Comparison of ENCODE assay signal across 9 mouse cellular contexts in genomic region chr8:46241568-46242374, GRCm38 (mm10). TPM values are rescaled to one million over a fixed set of nuclear protein-coding genes. Genes with fewer than 3 reads are reported as not detected.
A peak's percentile ranks its signal among the peaks of the same experiment; 100 is the strongest.
DNase-seq lines count a peak whose midpoint lies in the region; ATAC-seq and TF ChIP-seq lines count a peak whose summit lies in the region.
"Had no signal": no experiment of that assay in that cellular context is flagged by ENCODE, and none has a peak within 500 bp of the region (broad histone marks: within the 10 kb centered on the region; RNA-seq: fewer than 3 reads in every experiment).

No protein-coding gene starts in this region.

- peak; percentile 57 for DNase-seq in c-Kit-negative CD71-positive TER-119-positive erythroid progenitor cells, embryonic 14.5 days (ENCODE audit: low read depth, low spot score)
- peak; percentile 86 for DNase-seq in forebrain, embryonic 11.5 days (ENCODE audit: low spot score)
- peak; percentile 78 to 89 for DNase-seq in heart, postnatal 14 days
- peak; percentile 87 to 89 for DNase-seq in kidney, postnatal 4 days
- peak; percentile 80 for DNase-seq in liver, postnatal 0 days
- DNase-seq in testis, postnatal 14 days (ENCODE audit: low spot score) = peak; percentile 54

- peak; percentile 58; the same call in 1 of the 2 replicates for ATAC-seq in forebrain, embryonic 11.5 days (replicated peaks; ENCODE audit: low FRiP score)
- peak; percentile 67 for ATAC-seq in liver, postnatal 0 days
- ATAC-seq in neutrophil, adult 5-6 weeks (ENCODE audit: extremely low read depth, insufficient number of reproducible peaks, low FRiP score, poor library complexity, severe bottlenecking) = peak; percentile 79

- peaks cover 2% of the 10 kb centered on the region; the same call in 1 of the 2 replicates for H3K27me3 ChIP-seq in ES-Bruce4 (ENCODE audit: control insufficient read depth, insufficient read depth, low read length, poor library complexity, severe bottlenecking)
- H3K27me3 ChIP-seq in forebrain, embryonic 11.5 days (ENCODE audit: control insufficient read depth, insufficient read depth, low read length) = peaks cover 2% of the 10 kb centered on the region; the same call in 1 of the 2 replicates
- H3K27me3 ChIP-seq in liver, postnatal 0 days (ENCODE audit: insufficient read depth, low read length) = no peaks in the 10 kb centered on the region

- intact Hi-C loops in heart, postnatal 14 days (cut with DNase I) = loop anchor here (1.0 to 2.0 kb wide), 4 partner anchors 25 to 305 kb away; no protein-coding TSS in a partner anchor

- no peak for TF ChIP-seq EP300 in ES-Bruce4 (IDR thresholded peaks at IDR 0.05; ENCODE audit: insufficient read depth, low read depth, low read length)
- TF ChIP-seq EP300 in liver, postnatal 0 days (IDR thresholded peaks at IDR 0.05; ENCODE audit: low read depth) = no peak

- H3K4me2 ChIP-seq in forebrain, embryonic 11.5 days (ENCODE audit: low read depth, low read length, severe bottlenecking) = no peak overlapping the region
- H3K4me2 ChIP-seq in liver, postnatal 0 days (ENCODE audit: low read depth, low read length) = no peak overlapping the region

- TF ChIP-seq CTCF in ES-Bruce4 (IDR thresholded peaks at IDR 0.05; ENCODE audit: low read depth, low read length) = peak; percentile 82
- TF ChIP-seq CTCF in liver, postnatal 0 days (IDR thresholded peaks at IDR 0.05; ENCODE audit: low read depth) = peak; percentile 89

- 34% methylated on average over 13 of the region's 13 CpGs for WGBS in forebrain, embryonic 11.5 days
- WGBS in liver, postnatal 0 days (ENCODE audit: insufficient replicate concordance) = 33% methylated on average over 13 of the region's 13 CpGs

- no peaks in the 10 kb centered on the region for H3K36me3 ChIP-seq in ES-Bruce4 (ENCODE audit: control insufficient read depth, insufficient read depth, low read length, poor library complexity, severe bottlenecking)
- H3K36me3 ChIP-seq in forebrain, embryonic 11.5 days (ENCODE audit: control insufficient read depth, insufficient read depth, low read length) = no peaks in the 10 kb centered on the region
- no peaks in the 10 kb centered on the region for H3K36me3 ChIP-seq in liver, postnatal 0 days (replicated peaks; ENCODE audit: insufficient read depth, low read length)

- H3K4me3 ChIP-seq in ES-Bruce4 (ENCODE audit: low read depth, low read length) = no peak overlapping the region
- no peak overlapping the region for H3K4me3 ChIP-seq in forebrain, embryonic 11.5 days (ENCODE audit: low read depth, low read length)
- H3K4me3 ChIP-seq in liver, postnatal 0 days (ENCODE audit: low read depth, low read length) = no peak overlapping the region

- no peak overlapping the region for H3K27ac ChIP-seq in ES-Bruce4 (ENCODE audit: insufficient read depth, low read length)
- no peak overlapping the region for H3K27ac ChIP-seq in forebrain, embryonic 11.5 days (ENCODE audit: low read depth, low read length)
- H3K27ac ChIP-seq in liver, postnatal 0 days (ENCODE audit: low read depth) = no peak overlapping the region
- H3K27ac ChIP-seq: macrophage had no signal

- H3K9ac ChIP-seq in ES-Bruce4 (ENCODE audit: low read depth, poor library complexity, severe bottlenecking) = no peak overlapping the region
- H3K9ac ChIP-seq in forebrain, embryonic 11.5 days (ENCODE audit: low read length) = no peak overlapping the region
- no peak overlapping the region for H3K9ac ChIP-seq in liver, postnatal 0 days (replicated peaks)

- no peaks in the 10 kb centered on the region for H3K9me3 ChIP-seq in ES-Bruce4 (replicated peaks; ENCODE audit: control insufficient read depth, insufficient read depth, low read length, poor library complexity, severe bottlenecking)
- no peaks in the 10 kb centered on the region for H3K9me3 ChIP-seq in forebrain, embryonic 11.5 days (ENCODE audit: control insufficient read depth, low read length)
- no peaks in the 10 kb centered on the region for H3K9me3 ChIP-seq in liver, postnatal 0 days (ENCODE audit: low read length)

- TF ChIP-seq POLR2A in ES-Bruce4 (IDR thresholded peaks at IDR 0.05; ENCODE audit: insufficient read depth, low read length) = no peak

- H3K4me1 ChIP-seq in ES-Bruce4 (ENCODE audit: control insufficient read depth, insufficient read depth, low read length) = no peaks in the 10 kb centered on the region
- peaks cover 6% of the 10 kb centered on the region; the same call in 1 of the 2 replicates for H3K4me1 ChIP-seq in forebrain, embryonic 11.5 days (replicated peaks; ENCODE audit: control insufficient read depth, insufficient read depth, low read length)
- H3K4me1 ChIP-seq in liver, postnatal 0 days (ENCODE audit: insufficient read depth) = no peaks in the 10 kb centered on the region

RNA-seq across cellular contexts. Expression of gene Slc25a4, which starts 30.7 kb away (rescaled TPM):
- 162 and 183 TPM in 2 replicates for polyA plus RNA-seq in ES-Bruce4 (2011; ENCODE audit: insufficient read depth, insufficient read length, low read depth, missing spikeins)
- polyA plus RNA-seq in forebrain, embryonic 11.5 days (2014; fragmentation: Nextera tagmentation; extraction: Ambion mirVana) = 417 and 429 TPM in 2 replicates
- 1,000 to 10,000 TPM; 4,839 to 4,843 TPM for total RNA-seq in heart, postnatal 14 days (2021)
- 448 and 459 TPM in 2 replicates for polyA plus RNA-seq in liver, postnatal 0 days (2015; fragmentation: Nextera tagmentation; extraction: Ambion mirVana)
- total RNA-seq in neutrophil, adult 5-6 weeks (2017) = 26.7 and 45.7 TPM in 2 replicates

RNA-seq across cellular contexts. Expression of gene Helt, which starts 52.7 kb away (rescaled TPM):
- polyA plus RNA-seq in ES-Bruce4 (2011; ENCODE audit: insufficient read depth, insufficient read length, low read depth, missing spikeins) = not detected in 2 replicates
- polyA plus RNA-seq in forebrain, embryonic 11.5 days (2014; fragmentation: Nextera tagmentation; extraction: Ambion mirVana) = 5.9 and 7.4 TPM in 2 replicates
- under 1 TPM; 0.29 to 0.74 TPM for total RNA-seq in heart, postnatal 14 days (2021)
- polyA plus RNA-seq in liver, postnatal 0 days (2015; fragmentation: Nextera tagmentation; extraction: Ambion mirVana) = not detected in 2 replicates
- total RNA-seq in neutrophil, adult 5-6 weeks (2017) = not detected in 2 replicates
- polyA plus RNA-seq: macrophage had no signal
